Mouse (Mus musculus) kidney, postnatal 0 days (tissue): Measurements from ENCODE around the gene Luc7l2. TPM values are rescaled to one million over a fixed set of nuclear protein-coding genes. Genes with fewer than 3 reads are reported as not detected.
A peak's percentile ranks its signal among the peaks of the same experiment; 100 is the strongest.

Experiments
- ATAC-seq: fragments of 200-750 bp; cut with Nextera tagmentation; replicated peaks from 2 replicates; pipeline ENCODE4 v1.8.0; 2017; ENCODE audit warnings: low read depth, moderate number of reproducible peaks, moderate TSS enrichment, moderate library complexity; ENCODE audit not compliant: low FRiP score
- DNase-seq: peaks from one replicate; pipeline ENCODE4 v3.0.0-alpha.2; 2016; ENCODE audit warnings: low spot score
- H3K27ac ChIP-seq: fragments of 300-500 bp; sonication (generic); 2 replicates; pipeline ENCODE4 v1.5.1; 2014; ENCODE audit warnings: mild to moderate bottlenecking
- H3K27me3 ChIP-seq: fragments of 300-500 bp; sonication (generic); 2 replicates; pipeline ENCODE4 v1.6.1; 2014; ENCODE audit warnings: low read length, mixed read lengths; ENCODE audit not compliant: insufficient read depth
- H3K36me3 ChIP-seq: fragments of 300-500 bp; sonication (generic); 2 replicates; pipeline ENCODE4 v1.6.1; 2014; ENCODE audit warnings: low read length, mixed read lengths; ENCODE audit not compliant: insufficient read depth
- H3K4me1 ChIP-seq: fragments of 300-500 bp; sonication (generic); replicated peaks from 2 replicates; pipeline ENCODE4 v1.6.1; 2014; ENCODE audit warnings: antibody characterized with exemption, low read length, mixed read lengths; ENCODE audit not compliant: insufficient read depth
- H3K4me2 ChIP-seq: fragments of 300-500 bp; sonication (generic); 2 replicates; pipeline ENCODE4 v1.6.1; 2014; ENCODE audit warnings: mild to moderate bottlenecking, low read length, moderate library complexity, mixed read lengths
- H3K4me3 ChIP-seq: fragments of 300-500 bp; sonication (generic); replicated peaks from 2 replicates; pipeline ENCODE4 v1.5.1; 2014; ENCODE audit warnings: low read depth, low read length
- H3K9ac ChIP-seq: fragments of 300-500 bp; sonication (generic); 2 replicates; pipeline ENCODE4 v1.6.1; 2014; ENCODE audit warnings: low read depth, low read length
- H3K9me3 ChIP-seq: fragments of 300-500 bp; sonication (generic); replicated peaks from 2 replicates; pipeline ENCODE4 v1.6.1; 2016; ENCODE audit warnings: low read length, inconsistent platforms, mixed read lengths
- CTCF ChIP-seq: IDR thresholded peaks from 2 replicates; pipeline ENCODE4 v1.5.1; 2016; ENCODE audit warnings: antibody characterized with exemption, low read depth, mild to moderate bottlenecking, moderate library complexity
- WGBS: fragments of 180-500 bp; shearing (Covaris S2); extraction: QIAGEN DNeasy Blood & Tissue Kit; methylation state at CpG from one replicate; pipeline ENCODE4 v1.1.7; 2014; 5-methylcytosine and 5-hydroxymethylcytosine counted together
- microRNA-seq: library from miRNA; unstranded; fragments of <30 nt; microRNA quantifications from one replicate; pipeline ENCODE4, GENCODE M21; 2016
- polyA plus RNA-seq: library from polyadenylated mRNA; unstranded; fragments of >200 nt; fragmentation: Nextera tagmentation; extraction: Ambion mirVana; gene quantifications from 2 replicates; pipeline ENCODE4 v1.2.1, GENCODE M21; 2015

Luc7l2 gene
- polyA plus RNA-seq, 1 experiment from 2014 or later = 29.9 TPM

- H3K9me3 ChIP-seq = no peaks in the 10 kb centered on the region
- no peak overlapping the region for H3K4me2 ChIP-seq
- H3K27me3 ChIP-seq = peaks cover 20% of the 10 kb centered on the region
- WGBS = 53% methylated on average over 5 of the region's 5 CpGs
- no peak for TF ChIP-seq CTCF
- H3K36me3 ChIP-seq = no peaks in the 10 kb centered on the region
- H3K4me3 ChIP-seq = no peak overlapping the region
- no peak overlapping the region for H3K27ac ChIP-seq
- no peaks in the 10 kb centered on the region for H3K4me1 ChIP-seq
- DNase-seq (peak; percentile 19), ATAC-seq (peak; percentile 88)
- no peak overlapping the region for H3K9ac ChIP-seq
These were observed 91.5 kb downstream of the Luc7l2 start for GRCm38 (mm10) chr6:38642593-38642992.

DNA sequence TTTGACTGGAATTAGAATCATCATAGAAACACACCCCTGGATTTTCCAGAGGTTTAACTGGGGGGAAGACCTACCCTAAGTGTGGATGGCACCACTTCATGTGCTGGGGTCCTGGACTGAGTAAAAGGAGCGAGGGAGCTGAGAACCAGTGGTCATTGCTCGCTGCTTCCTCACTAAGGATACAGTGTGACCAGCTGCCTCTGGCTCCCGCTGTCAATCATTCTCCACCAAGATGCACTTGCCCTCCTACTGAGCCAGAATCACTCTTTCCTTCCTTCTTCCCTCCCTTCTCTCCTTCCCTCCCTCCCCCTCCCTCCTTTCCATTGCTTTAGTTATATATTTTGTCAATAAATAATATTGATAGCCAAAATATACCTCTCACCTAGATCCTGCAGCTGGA, 91.9 kb downstream of the Luc7l2 start:
- no peak overlapping the region for H3K4me3 ChIP-seq
- WGBS = 74% methylated on average over 3 of the region's 3 CpGs
- no peaks in the 10 kb centered on the region for H3K36me3 ChIP-seq
- no peak for TF ChIP-seq CTCF
- peaks cover 17% of the 10 kb centered on the region for H3K27me3 ChIP-seq
- no peaks in the 10 kb centered on the region for H3K4me1 ChIP-seq
- no peak for DNase-seq
- H3K9me3 ChIP-seq = no peaks in the 10 kb centered on the region
- no peak overlapping the region for H3K4me2 ChIP-seq
- H3K27ac ChIP-seq = no peak overlapping the region
- ATAC-seq = no peak; the same call in 1 of the 2 replicates
- H3K9ac ChIP-seq = no peak overlapping the region

DNA sequence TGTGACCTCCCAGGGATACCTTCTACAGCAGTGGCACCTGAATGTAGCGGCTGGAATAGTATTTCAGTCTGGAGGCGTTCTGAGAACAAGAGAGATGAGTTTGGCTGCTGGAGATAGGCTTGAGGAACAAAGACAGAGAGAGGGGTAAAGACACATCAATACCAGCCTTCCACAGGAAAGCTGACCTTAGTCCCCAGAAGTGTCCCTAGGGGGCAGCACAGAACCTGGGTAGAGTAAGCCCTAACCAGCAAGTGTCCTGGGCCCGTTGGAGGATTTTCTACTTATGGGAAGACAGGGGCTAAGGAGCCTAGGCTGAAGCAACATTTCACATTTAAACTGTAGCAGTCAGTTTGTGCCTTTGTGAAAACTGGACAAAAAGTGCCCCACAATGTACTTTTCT, 98.4 kb downstream of the Luc7l2 start:
- Histone ChIP-seq H3K4me3 (no peak overlapping the region), H3K27ac (no peak overlapping the region), H3K4me2 (no peak overlapping the region), H3K9ac (no peak overlapping the region), H3K9me3 (no peaks in the 10 kb centered on the region), H3K36me3 (no peaks in the 10 kb centered on the region), H3K27me3 (no peaks in the 10 kb centered on the region), H3K4me1 (no peaks in the 10 kb centered on the region)
- DNase-seq = no peak
- 75% methylated on average over 3 of the region's 3 CpGs for WGBS
- peak; percentile 33; the same call in 1 of the 2 replicates for TF ChIP-seq CTCF
- no peak for ATAC-seq

DNA sequence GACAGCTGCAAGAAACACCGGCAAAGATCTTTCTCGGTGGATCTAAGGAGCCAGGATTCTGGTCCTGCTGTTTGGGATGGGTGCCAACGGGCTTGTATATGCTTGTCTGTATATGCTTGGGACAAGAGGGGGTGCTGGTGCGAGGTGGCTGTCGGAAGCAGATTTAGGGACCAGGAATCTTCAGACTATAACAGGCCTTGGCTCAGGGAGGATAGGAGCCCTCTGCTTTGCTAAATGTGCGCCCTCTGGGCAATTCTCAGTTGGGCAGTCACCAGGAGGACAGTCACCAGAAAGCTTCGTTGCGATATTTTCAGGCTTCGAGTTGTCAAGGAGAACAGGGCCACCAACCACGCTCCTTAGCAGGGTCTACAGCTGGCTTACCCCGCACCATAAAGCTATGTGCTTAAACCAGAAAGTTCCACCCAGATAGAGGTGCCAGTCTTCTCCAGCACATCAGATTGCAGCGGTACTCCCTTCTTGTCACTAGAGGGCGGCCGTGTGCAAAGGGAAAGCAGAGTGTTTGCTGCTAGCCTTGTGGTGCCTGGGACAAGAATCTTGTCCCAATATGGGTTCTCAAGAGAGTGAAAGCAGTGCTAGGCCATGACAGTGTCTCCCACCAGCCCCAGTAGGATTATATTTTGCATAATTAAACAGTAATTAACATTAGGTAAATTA, 99.3 kb downstream of the Luc7l2 start:
- Histone ChIP-seq H3K9me3 (no peaks in the 10 kb centered on the region), H3K27ac (no peak overlapping the region), H3K4me3 (no peak overlapping the region), H3K9ac (no peak overlapping the region), H3K4me1 (no peaks in the 10 kb centered on the region), H3K27me3 (no peaks in the 10 kb centered on the region), H3K4me2 (no peak overlapping the region), H3K36me3 (no peaks in the 10 kb centered on the region)
- DNase-seq = peak; percentile 90
- ATAC-seq = peak; percentile 46; the same call in 1 of the 2 replicates
- TF ChIP-seq CTCF = peak; percentile 96
- 38% methylated on average over 14 of the region's 14 CpGs for WGBS

Small RNA genes lying within 50 kb of the gene (microRNA-seq; reads per million reads assigned to microRNA genes)
- gene Mir7670 = not detected

Other genes starting within 250 kb of the Luc7l2 start
- gene Zc3hav1, start 196.7 kb upstream of the Luc7l2 start, polyA plus RNA-seq = 5.4 and 5.6 TPM in 2 replicates
- 4.3 and 5.1 TPM in 2 replicates for gene Ttc26, start 169.9 kb upstream of the Luc7l2 start, polyA plus RNA-seq
- gene Ubn2, start 117.4 kb upstream of the Luc7l2 start, polyA plus RNA-seq = 8.1 and 8.3 TPM in 2 replicates
- gene Fmc1, start 17.8 kb upstream of the Luc7l2 start, polyA plus RNA-seq = 260 and 288 TPM in 2 replicates
- gene Klrg2, start 85.9 kb downstream of the Luc7l2 start, polyA plus RNA-seq = 0.82 and 1.4 TPM in 2 replicates
- gene Clec2l, start 111.7 kb downstream of the Luc7l2 start, polyA plus RNA-seq = 0.68 and 1.6 TPM in 2 replicates